Mouse (Mus musculus): ENCODE measurements around the gene Pex6. TPM values are rescaled to one million over a fixed set of nuclear protein-coding genes. Genes with fewer than 3 reads are reported as not detected.
A peak's percentile ranks its signal among the peaks of the same experiment; 100 is the strongest.

Gene Pex6
- total and polyA plus RNA-seq, 2 experiments from 2014 or later = 17.6 to 38.5 TPM

DNA sequence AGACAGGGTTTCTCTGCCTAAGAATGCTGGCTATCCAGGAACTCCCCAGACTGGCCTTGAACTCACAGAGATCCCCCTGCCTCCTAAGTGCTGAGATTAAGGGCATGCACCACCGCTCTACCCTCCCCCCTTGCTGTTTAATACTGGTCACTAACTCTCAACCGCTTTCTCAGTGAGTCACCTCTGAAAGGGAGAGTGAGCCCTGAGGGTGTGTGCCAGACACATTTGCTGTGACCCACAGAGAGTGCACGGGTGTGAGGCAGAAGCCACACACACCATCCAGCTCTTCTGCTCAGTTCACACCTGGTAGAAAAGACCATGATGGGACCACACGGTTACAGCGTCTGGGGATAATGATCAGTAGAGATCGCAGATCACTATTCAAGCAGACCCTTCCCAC, 12.7 kb upstream of the Pex6 start:
- no peaks in the 10 kb centered on the region for H3K27me3 ChIP-seq (ENCODE audit: insufficient read depth, low read length)
- no peaks in the 10 kb centered on the region for H3K9me3 ChIP-seq (ENCODE audit: low read length)
- no peak overlapping the region for H3K9ac ChIP-seq (replicated peaks; ENCODE audit: low read length, poor library complexity, severe bottlenecking)
- no peak for TF ChIP-seq CTCF (IDR thresholded peaks at IDR 0.05)
- no peak overlapping the region for H3K4me3 ChIP-seq (ENCODE audit: low read depth, low read length)
- H3K4me2 ChIP-seq (ENCODE audit: low read depth, low read length, poor library complexity, severe bottlenecking) = no peak overlapping the region
- H3K36me3 ChIP-seq (ENCODE audit: insufficient read depth, low read length) = peaks cover 18% of the 10 kb centered on the region
- WGBS = 90% methylated on average over 6 of the region's 6 CpGs
- ATAC-seq (ENCODE audit: low FRiP score) (no peak), DNase-seq (ENCODE audit: low spot score) (no peak)
- H3K27ac ChIP-seq (ENCODE audit: low read depth, low read length) = no peak overlapping the region
- peaks cover 10% of the 10 kb centered on the region for H3K4me1 ChIP-seq (ENCODE audit: insufficient read depth, low read length)

DNA sequence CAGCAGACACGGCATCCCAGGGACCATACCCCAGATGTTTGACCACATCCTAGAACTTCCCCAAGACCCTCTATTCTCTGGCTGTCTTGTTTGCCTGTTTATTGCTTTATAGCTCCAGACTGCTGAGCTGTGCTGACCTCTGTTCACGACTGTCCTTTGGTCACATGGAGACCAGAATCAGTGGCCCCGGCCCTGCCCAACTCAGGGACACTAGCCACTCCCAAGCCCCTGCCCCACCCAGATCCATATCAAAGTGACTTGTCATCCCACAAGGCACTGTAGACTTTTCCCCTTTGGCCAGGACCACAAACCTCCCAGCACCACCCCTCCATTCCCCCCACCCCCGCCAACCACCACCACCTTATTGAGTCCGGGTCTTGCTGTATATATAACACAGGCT, 12.0 kb upstream of the Pex6 start:
- Histone ChIP-seq H3K4me3 (ENCODE audit: low read depth, low read length) (no peak overlapping the region), H3K4me1 (ENCODE audit: insufficient read depth, low read length) (peaks cover 15% of the 10 kb centered on the region), H3K4me2 (ENCODE audit: low read depth, low read length, poor library complexity, severe bottlenecking) (no peak overlapping the region), H3K27ac (ENCODE audit: low read depth, low read length) (no peak overlapping the region), H3K9me3 (ENCODE audit: low read length) (no peaks in the 10 kb centered on the region), H3K27me3 (ENCODE audit: insufficient read depth, low read length) (no peaks in the 10 kb centered on the region), H3K9ac (replicated peaks; ENCODE audit: low read length, poor library complexity, severe bottlenecking) (no peak overlapping the region), H3K36me3 (ENCODE audit: insufficient read depth, low read length) (peaks cover 18% of the 10 kb centered on the region)
- DNase-seq (ENCODE audit: low spot score) = no peak
- 90% methylated on average over 5 of the region's 5 CpGs for WGBS
- TF ChIP-seq CTCF (IDR thresholded peaks at IDR 0.05) = no peak
- ATAC-seq (ENCODE audit: low FRiP score) = no peak

DNA sequence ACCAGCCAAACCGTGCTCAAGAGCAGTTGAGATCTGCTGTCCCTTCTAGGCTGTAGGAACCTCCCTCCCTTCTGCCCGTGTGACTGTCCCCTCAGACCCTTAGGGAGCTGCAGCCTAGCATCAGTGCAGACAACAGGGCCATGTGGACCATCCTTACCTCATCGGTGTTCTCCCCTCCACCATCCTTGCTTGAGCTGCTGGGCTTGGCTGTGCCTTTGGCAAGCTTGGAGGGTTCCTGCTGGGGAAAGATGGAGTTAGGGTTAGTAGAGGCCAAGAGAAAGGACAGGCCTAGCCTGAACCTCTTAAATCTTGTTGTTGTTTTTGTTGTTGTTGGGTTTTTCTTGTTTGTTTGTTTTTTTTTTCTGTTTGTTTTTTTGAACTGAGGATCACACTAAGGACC, 11.4 kb upstream of the Pex6 start:
- no peaks in the 10 kb centered on the region for H3K27me3 ChIP-seq (ENCODE audit: insufficient read depth, low read length)
- H3K4me1 ChIP-seq (ENCODE audit: insufficient read depth, low read length) = peaks cover 15% of the 10 kb centered on the region
- H3K9ac ChIP-seq (replicated peaks; ENCODE audit: low read length, poor library complexity, severe bottlenecking) = no peak overlapping the region
- no peak overlapping the region for H3K4me3 ChIP-seq (ENCODE audit: low read depth, low read length)
- DNase-seq (ENCODE audit: low spot score) = no peak
- WGBS = 91% methylated on average over 3 of the region's 3 CpGs
- no peaks in the 10 kb centered on the region for H3K9me3 ChIP-seq (ENCODE audit: low read length)
- peaks cover 18% of the 10 kb centered on the region for H3K36me3 ChIP-seq (ENCODE audit: insufficient read depth, low read length)
- no peak overlapping the region for H3K27ac ChIP-seq (ENCODE audit: low read depth, low read length)
- no peak for TF ChIP-seq CTCF (IDR thresholded peaks at IDR 0.05)
- no peak overlapping the region for H3K4me2 ChIP-seq (ENCODE audit: low read depth, low read length, poor library complexity, severe bottlenecking)
- ATAC-seq (ENCODE audit: low FRiP score) = no peak

DNA sequence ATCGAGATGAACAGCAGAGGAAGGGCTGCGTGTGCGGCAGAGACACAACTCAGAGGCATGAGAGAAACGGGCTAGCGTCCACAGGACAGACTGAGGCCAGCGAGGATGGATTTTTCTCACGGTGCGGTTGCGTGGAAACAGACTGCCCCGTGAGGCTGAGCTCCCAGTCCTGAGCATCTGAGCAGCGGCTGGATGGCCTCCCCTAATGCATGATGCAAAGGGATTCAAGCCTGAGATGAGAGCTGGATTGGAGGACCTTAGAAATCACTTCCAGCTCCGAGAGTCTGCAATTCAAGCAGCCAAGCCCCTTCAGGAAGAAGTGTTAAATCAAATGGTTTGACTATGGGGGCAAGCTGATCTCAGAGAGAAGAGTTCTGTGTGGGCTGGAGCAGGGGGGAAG, 9.8 kb upstream of the Pex6 start:
- H3K9ac ChIP-seq (replicated peaks; ENCODE audit: low read length, poor library complexity, severe bottlenecking) = no peak overlapping the region
- DNase-seq (ENCODE audit: low spot score) (no peak), ATAC-seq (ENCODE audit: low FRiP score) (no peak)
- H3K4me3 ChIP-seq (ENCODE audit: low read depth, low read length) = no peak overlapping the region
- WGBS = 68% methylated on average over 12 of the region's 12 CpGs
- H3K27ac ChIP-seq (ENCODE audit: low read depth, low read length) = no peak overlapping the region
- H3K27me3 ChIP-seq (ENCODE audit: insufficient read depth, low read length) = no peaks in the 10 kb centered on the region
- TF ChIP-seq CTCF (IDR thresholded peaks at IDR 0.05) = no peak
- no peaks in the 10 kb centered on the region for H3K9me3 ChIP-seq (ENCODE audit: low read length)
- peaks cover 18% of the 10 kb centered on the region for H3K36me3 ChIP-seq (ENCODE audit: insufficient read depth, low read length)
- peaks cover 17% of the 10 kb centered on the region for H3K4me1 ChIP-seq (ENCODE audit: insufficient read depth, low read length)
- peak overlapping the region; percentile 2; the same call in 1 of the 2 replicates for H3K4me2 ChIP-seq (ENCODE audit: low read depth, low read length, poor library complexity, severe bottlenecking)

DNA sequence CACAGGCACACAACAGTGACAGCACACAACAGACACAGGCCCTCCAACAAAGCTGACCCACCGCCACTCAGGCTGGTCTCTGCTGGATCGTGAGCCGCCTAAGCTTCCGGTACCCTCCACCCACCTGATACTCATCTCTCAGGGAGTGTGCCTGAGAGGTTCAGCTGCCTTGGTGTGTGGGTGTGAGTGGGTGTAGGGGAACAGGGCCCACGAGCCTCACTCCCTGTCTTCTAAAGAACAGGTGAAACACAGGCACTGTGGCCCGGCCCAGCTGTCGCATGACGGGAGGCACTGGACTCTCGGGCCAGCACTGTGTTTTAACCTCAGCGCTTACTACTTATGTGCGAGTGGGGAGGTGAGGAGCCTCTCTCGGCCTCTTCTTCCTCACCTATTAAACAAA, 9.2 kb upstream of the Pex6 start:
- no peak for ATAC-seq (ENCODE audit: low FRiP score)
- Histone ChIP-seq H3K4me2 (ENCODE audit: low read depth, low read length, poor library complexity, severe bottlenecking) (0 out of 2 replicates have a peak overlapping the region, but pooled peaks have one; percentile 2), H3K4me1 (ENCODE audit: insufficient read depth, low read length) (peaks cover 17% of the 10 kb centered on the region), H3K4me3 (ENCODE audit: low read depth, low read length) (no peak overlapping the region), H3K9ac (replicated peaks; ENCODE audit: low read length, poor library complexity, severe bottlenecking) (no peak overlapping the region; the same call in 1 of the 2 replicates), H3K36me3 (ENCODE audit: insufficient read depth, low read length) (peaks cover 18% of the 10 kb centered on the region), H3K27me3 (ENCODE audit: insufficient read depth, low read length) (no peaks in the 10 kb centered on the region), H3K9me3 (ENCODE audit: low read length) (no peaks in the 10 kb centered on the region), H3K27ac (ENCODE audit: low read depth, low read length) (no peak overlapping the region)
- DNase-seq (ENCODE audit: low spot score) = no peak
- TF ChIP-seq CTCF (IDR thresholded peaks at IDR 0.05) = no peak
- WGBS = 86% methylated on average over 12 of the region's 12 CpGs

DNA sequence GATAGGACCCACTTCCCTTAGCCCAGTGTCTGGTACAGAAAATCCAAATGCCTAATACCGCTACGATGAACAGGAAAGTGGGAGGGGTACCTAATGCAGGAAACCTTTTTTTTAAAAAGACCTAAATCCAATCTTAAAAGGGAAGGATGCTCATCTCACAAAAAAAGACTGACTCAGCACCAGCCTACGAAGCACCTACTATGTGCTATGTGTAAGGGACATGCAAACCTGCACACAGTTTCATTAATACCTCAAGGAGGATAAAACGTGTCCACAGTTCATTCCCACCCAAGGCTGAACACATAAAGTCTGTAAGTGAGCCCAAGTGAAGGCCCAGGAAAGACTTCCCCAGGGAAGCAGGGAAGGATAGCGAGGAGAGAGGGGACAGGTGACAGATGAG, 8.8 kb upstream of the Pex6 start:
- no peak for DNase-seq (ENCODE audit: low spot score)
- WGBS = 92% methylated on average over 5 of the region's 5 CpGs
- H3K4me2 ChIP-seq (ENCODE audit: low read depth, low read length, poor library complexity, severe bottlenecking) = 0 out of 2 replicates have a peak overlapping the region, but pooled peaks have one; percentile 63

More for the DNA sequence above, 8.8 kb upstream of the Pex6 start:
- Histone ChIP-seq H3K36me3 (ENCODE audit: insufficient read depth, low read length) (peaks cover 18% of the 10 kb centered on the region), H3K9me3 (ENCODE audit: low read length) (no peaks in the 10 kb centered on the region), H3K4me3 (ENCODE audit: low read depth, low read length) (0 out of 2 replicates have a peak overlapping the region, but pooled peaks have one; percentile 92), H3K27me3 (ENCODE audit: insufficient read depth, low read length) (no peaks in the 10 kb centered on the region), H3K9ac (replicated peaks; ENCODE audit: low read length, poor library complexity, severe bottlenecking) (peak overlapping the region; percentile 44; the same call in 1 of the 2 replicates), H3K27ac (ENCODE audit: low read depth, low read length) (no peak overlapping the region), H3K4me1 (ENCODE audit: insufficient read depth, low read length) (peaks cover 17% of the 10 kb centered on the region)
- TF ChIP-seq CTCF (IDR thresholded peaks at IDR 0.05) = no peak
- ATAC-seq (ENCODE audit: low FRiP score) = no peak

Measured in midbrain, postnatal 0 days (tissue).